Mouse (Mus musculus) left cerebral cortex, adult 11 months (tissue): ENCODE data around the gene Gm3183.
"Not testable (repeated sequence)": the region's sequence is repeated elsewhere in the genome, so short reads cannot be mapped to it uniquely, and the experiment has no call there.

ENCODE experiments used
- DNase-seq: peaks from one replicate; pipeline ENCODE4 v3.0.0; 2022; ENCODE audit warnings: low spot score

The Gm3183 gene

DNA sequence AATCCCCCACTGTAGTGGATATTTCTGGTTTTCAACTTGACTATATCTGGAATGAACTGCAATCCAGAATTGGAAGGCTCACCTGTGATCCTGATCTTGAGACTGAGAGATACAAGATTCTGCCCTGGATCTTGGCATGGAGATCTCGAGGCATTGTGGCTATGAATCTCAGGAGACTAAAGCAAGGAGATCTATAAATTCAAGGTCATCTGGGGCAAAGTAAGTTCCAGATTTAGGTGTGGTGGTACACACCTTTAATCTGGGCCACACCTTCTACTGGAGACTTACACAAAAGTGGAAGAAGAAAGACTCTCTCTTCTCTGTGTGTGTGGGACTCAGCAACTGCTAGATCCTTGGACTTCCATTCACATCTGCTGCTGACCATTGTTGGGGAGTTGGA is at the start of gene Gm3183:
Gene Gm3183 (plus strand): TSS at position 301 of the 400 bp plus-strand sequence.
- DNase-seq, result not testable (repeated sequence)
